Mouse (Mus musculus): Measurements from ENCODE around the gene Sorbs1. TPM values are rescaled to one million over a fixed set of nuclear protein-coding genes. Genes with fewer than 3 reads are reported as not detected.

The Sorbs1 gene
- polyA plus RNA-seq, 1 experiment from 2014 or later = 46.5 TPM

GRCm38 (mm10) chr19:40278372-40279023 is 235.1 kb downstream of the Sorbs1 start:
- no peaks in the 10 kb centered on the region for H3K4me1 ChIP-seq (replicated peaks; ENCODE audit: insufficient read depth, low read length)
- H3K9me3 ChIP-seq (replicated peaks; ENCODE audit: low read length) = no peaks in the 10 kb centered on the region
- no peak overlapping the region for H3K4me3 ChIP-seq (replicated peaks; ENCODE audit: low read depth, low read length)
- H3K36me3 ChIP-seq (ENCODE audit: insufficient read depth, low read length) = no peaks in the 10 kb centered on the region
- WGBS = 73% methylated on average over 8 of the region's 8 CpGs
- H3K4me2 ChIP-seq (ENCODE audit: low read length) = no peak overlapping the region
- ATAC-seq (replicated peaks; ENCODE audit: low FRiP score, low read depth) (no peak), DNase-seq (ENCODE audit: low spot score) (no peak)
- H3K27me3 ChIP-seq (ENCODE audit: insufficient read depth, low read length) = no peaks in the 10 kb centered on the region
- no peak for TF ChIP-seq CTCF (IDR thresholded peaks at IDR 0.05; ENCODE audit: low read depth)
- H3K27ac ChIP-seq = no peak overlapping the region
- H3K9ac ChIP-seq (ENCODE audit: low read depth, low read length) = no peak overlapping the region

GRCm38 (mm10) chr19:40277494-40277893 is 236.1 kb downstream of the Sorbs1 start:
- H3K9ac ChIP-seq (ENCODE audit: low read depth, low read length) = no peak overlapping the region
- H3K4me2 ChIP-seq (ENCODE audit: low read length) = no peak overlapping the region
- WGBS = 86% methylated on average over 8 of the region's 8 CpGs
- no peak for ATAC-seq (replicated peaks; ENCODE audit: low FRiP score, low read depth)
- no peak for TF ChIP-seq CTCF (IDR thresholded peaks at IDR 0.05; ENCODE audit: low read depth)
- H3K27ac ChIP-seq = no peak overlapping the region
- no peak for DNase-seq (ENCODE audit: low spot score)
- no peaks in the 10 kb centered on the region for H3K36me3 ChIP-seq (ENCODE audit: insufficient read depth, low read length)
- no peak overlapping the region for H3K4me3 ChIP-seq (replicated peaks; ENCODE audit: low read depth, low read length)
- no peaks in the 10 kb centered on the region for H3K4me1 ChIP-seq (replicated peaks; ENCODE audit: insufficient read depth, low read length)
- no peaks in the 10 kb centered on the region for H3K9me3 ChIP-seq (replicated peaks; ENCODE audit: low read length)
- H3K27me3 ChIP-seq (ENCODE audit: insufficient read depth, low read length) = no peaks in the 10 kb centered on the region

- TF ChIP-seq CTCF (IDR thresholded peaks at IDR 0.05; ENCODE audit: low read depth) = no peak
- ATAC-seq (replicated peaks; ENCODE audit: low FRiP score, low read depth) = no peak
- H3K4me2 ChIP-seq (ENCODE audit: low read length) = no peak overlapping the region
- H3K36me3 ChIP-seq (ENCODE audit: insufficient read depth, low read length) = no peaks in the 10 kb centered on the region
- no peak overlapping the region for H3K27ac ChIP-seq
- no peak overlapping the region for H3K4me3 ChIP-seq (replicated peaks; ENCODE audit: low read depth, low read length)
- WGBS = 82% methylated on average over 14 of the region's 14 CpGs
- no peaks in the 10 kb centered on the region for H3K9me3 ChIP-seq (replicated peaks; ENCODE audit: low read length)
- DNase-seq (ENCODE audit: low spot score) = no peak
- no peaks in the 10 kb centered on the region for H3K27me3 ChIP-seq (ENCODE audit: insufficient read depth, low read length)
- H3K9ac ChIP-seq (ENCODE audit: low read depth, low read length) = no peak overlapping the region
- H3K4me1 ChIP-seq (replicated peaks; ENCODE audit: insufficient read depth, low read length) = peaks cover 7% of the 10 kb centered on the region; the same call in 1 of the 2 replicates
These were observed 238.0 kb downstream of the Sorbs1 start for GRCm38 (mm10) chr19:40275401-40276188.

- Histone ChIP-seq H3K4me3 (replicated peaks; ENCODE audit: low read depth, low read length) (no peak overlapping the region), H3K27ac (no peak overlapping the region), H3K9ac (ENCODE audit: low read depth, low read length) (no peak overlapping the region), H3K27me3 (ENCODE audit: insufficient read depth, low read length) (peaks cover 7% of the 10 kb centered on the region; the same call in 1 of the 2 replicates), H3K36me3 (ENCODE audit: insufficient read depth, low read length) (no peaks in the 10 kb centered on the region), H3K9me3 (replicated peaks; ENCODE audit: low read length) (no peaks in the 10 kb centered on the region), H3K4me1 (replicated peaks; ENCODE audit: insufficient read depth, low read length) (peaks cover 10% of the 10 kb centered on the region; the same call in 1 of the 2 replicates), H3K4me2 (ENCODE audit: low read length) (no peak overlapping the region)
- ATAC-seq (replicated peaks; ENCODE audit: low FRiP score, low read depth) = no peak
- DNase-seq (ENCODE audit: low spot score) = no peak
- TF ChIP-seq CTCF (IDR thresholded peaks at IDR 0.05; ENCODE audit: low read depth) = no peak
- 55% methylated on average over 13 of the region's 13 CpGs for WGBS
These were observed 240.9 kb downstream of the Sorbs1 start for GRCm38 (mm10) chr19:40272674-40273073.

GRCm38 (mm10) chr19:40271308-40271892 is 242.2 kb downstream of the Sorbs1 start, which contains the start of gene Pdlim1:
Gene Pdlim1, minus strand, starts transcription at chr19:40271842.
- DNase-seq (ENCODE audit: low spot score) (peak; percentile 82), ATAC-seq (replicated peaks; ENCODE audit: low FRiP score, low read depth) (peak; percentile 85)
- peak within 1 kb of the TSS; percentile 62 for H3K9ac ChIP-seq (ENCODE audit: low read depth, low read length)
- no peak within 1 kb of the TSS for H3K27ac ChIP-seq
- peak within 1 kb of the TSS; percentile 96 for H3K4me2 ChIP-seq (ENCODE audit: low read length)
- peaks cover 10% of the 10 kb centered on the region; the same call in 1 of the 2 replicates for H3K4me1 ChIP-seq (replicated peaks; ENCODE audit: insufficient read depth, low read length)
- no peak for TF ChIP-seq CTCF (IDR thresholded peaks at IDR 0.05; ENCODE audit: low read depth)
- no peaks in the 10 kb centered on the region for H3K9me3 ChIP-seq (replicated peaks; ENCODE audit: low read length)
- peaks cover 7% of the 10 kb centered on the region; the same call in 1 of the 2 replicates for H3K27me3 ChIP-seq (ENCODE audit: insufficient read depth, low read length)
- under 1% methylated on average over 37 of the region's 54 CpGs for WGBS
- H3K4me3 ChIP-seq (replicated peaks; ENCODE audit: low read depth, low read length) = peak within 1 kb of the TSS; percentile 69
- no peaks in the 10 kb centered on the region for H3K36me3 ChIP-seq (ENCODE audit: insufficient read depth, low read length)
